In genomic region chr11:113683957-113684706, GRCm38 (mm10) we compare ENCODE assay signal across 1 mouse cellular context.
TF ChIP-seq lines count a peak whose summit lies in the region.

TSS of gene Fam104a (minus strand) at chr11:113684155.
TSS of gene D11Wsu47e (plus strand) at chr11:113684412.

TF ChIP-seq in MEL, 35 proteins besides CTCF, POLR2A, EP300 and RAD21 (continued from another document):
- TF ChIP-seq POLR2AphosphoS5 (IDR thresholded peaks at IDR 0.05; ENCODE audit: borderline replicate concordance, low read depth, low read length): no peak
- TF ChIP-seq CHD2 (IDR thresholded peaks at IDR 0.05; ENCODE audit: low read length): no peak
- no peak for TF ChIP-seq ZKSCAN1 (IDR thresholded peaks at IDR 0.05; ENCODE audit: low read depth, low read length)
